Mouse (Mus musculus) cerebral cortex, adult 2 months (tissue): ENCODE measurements around the gene Taar1.

Source experiments
- WGBS: fragments of 180-500 bp; shearing (Covaris S2); methylation state at CpG from one replicate; pipeline ENCODE4 v1.1.7; 2018; 5-methylcytosine and 5-hydroxymethylcytosine counted together

The Taar1 gene

GRCm38 (mm10) chr10:23920056-23920455, at the start of gene Taar1:
TSS of gene Taar1 (plus strand) at chr10:23920356.
- 93% methylated on average over 4 of the region's 4 CpGs for WGBS

- 78% methylated on average over 6 of the region's 6 CpGs for WGBS
These were observed 39.5 kb upstream of the Taar1 start for GRCm38 (mm10) chr10:23880695-23881094.

- WGBS: 98% methylated on average over 1 of the region's 1 CpGs
These were observed 35.2 kb upstream of the Taar1 start for GRCm38 (mm10) chr10:23884910-23885309.

GRCm38 (mm10) chr10:23886060-23886459, 34.1 kb upstream of the Taar1 start:
- WGBS: 82% methylated on average over 3 of the region's 3 CpGs

GRCm38 (mm10) chr10:23892987-23893386, 27.2 kb upstream of the Taar1 start:
- 98% methylated on average over 1 of the region's 1 CpGs for WGBS

- WGBS: 35% methylated on average over 21 of the region's 21 CpGs
These were observed 25.4 kb upstream of the Taar1 start, which contains the start of gene Vnn1 for GRCm38 (mm10) chr10:23894601-23895349. TSS of gene Vnn1 (plus strand) at chr10:23894688.

GRCm38 (mm10) chr10:23895376-23895775, 24.8 kb upstream of the Taar1 start:
- 60% methylated on average over 7 of the region's 7 CpGs for WGBS

GRCm38 (mm10) chr10:23901119-23901518, 19.0 kb upstream of the Taar1 start:
- WGBS: 63% methylated on average over 3 of the region's 3 CpGs

- WGBS: 94% methylated on average over 1 of the region's 1 CpGs
These were observed 14.5 kb upstream of the Taar1 start for GRCm38 (mm10) chr10:23905661-23906060.

- WGBS: 75% methylated on average over 3 of the region's 3 CpGs
These were observed 2.3 kb downstream of the Taar1 start for GRCm38 (mm10) chr10:23922468-23922867.

- 85% methylated on average over 2 of the region's 2 CpGs for WGBS
These were observed 3.8 kb downstream of the Taar1 start for GRCm38 (mm10) chr10:23923941-23924340.

- 56% methylated on average over 4 of the region's 4 CpGs for WGBS
These were observed 17.5 kb downstream of the Taar1 start for GRCm38 (mm10) chr10:23937613-23938012.

GRCm38 (mm10) chr10:23938312-23938711, 18.2 kb downstream of the Taar1 start, which contains the start of gene Taar2:
TSS of gene Taar2 (plus strand) at chr10:23938572.
- 54% methylated on average over 6 of the region's 6 CpGs for WGBS

GRCm38 (mm10) chr10:23942465-23942864, 22.3 kb downstream of the Taar1 start:
- WGBS: 76% methylated on average over 5 of the region's 5 CpGs

- 52% methylated on average over 7 of the region's 7 CpGs for WGBS
These were observed 27.9 kb downstream of the Taar1 start for GRCm38 (mm10) chr10:23948026-23948425.

- WGBS: 58% methylated on average over 16 of the region's 16 CpGs
These were observed 29.4 kb downstream of the Taar1 start, which contains the start of gene Taar3 for GRCm38 (mm10) chr10:23949508-23950005. TSS of gene Taar3 (plus strand) at chr10:23949558.

GRCm38 (mm10) chr10:23951714-23952113, 31.6 kb downstream of the Taar1 start:
- WGBS: 83% methylated on average over 6 of the region's 6 CpGs

GRCm38 (mm10) chr10:23959071-23959470, 38.9 kb downstream of the Taar1 start:
- 50% methylated on average over 3 of the region's 3 CpGs for WGBS

- 96% methylated on average over 13 of the region's 13 CpGs for WGBS
These were observed 40.3 kb downstream of the Taar1 start, which contains the start of gene Taar4 for GRCm38 (mm10) chr10:23960444-23960915. TSS of gene Taar4 (plus strand) at chr10:23960494.

GRCm38 (mm10) chr10:23963444-23963843, 43.3 kb downstream of the Taar1 start:
- 31% methylated on average over 3 of the region's 3 CpGs for WGBS

- WGBS: 94% methylated on average over 6 of the region's 6 CpGs
These were observed 44.9 kb downstream of the Taar1 start for GRCm38 (mm10) chr10:23964921-23965610.

GRCm38 (mm10) chr10:23970656-23971165, 50.6 kb downstream of the Taar1 start, which contains the start of gene Taar5:
TSS of gene Taar5 (plus strand) at chr10:23970706.
- 92% methylated on average over 11 of the region's 11 CpGs for WGBS
